Mouse (Mus musculus) adrenal gland (tissue): ENCODE results near the gene Sds.

ENCODE experiments used
- intact Hi-C: fragments of 180-260 bp; cut with DNase I; formaldehyde crosslinking; loops from one replicate; pipeline ENCODE4 v1.15.1; 2025
- long read RNA-seq, 2 experiments: library from polyadenylated mRNA; unstranded; transcript quantifications; one replicate each; pipeline ENCODE4 v2.0.0; 2020; ENCODE audit warnings: borderline replicate concordance in 1 of 2; ENCODE audit not compliant: insufficient replicate concordance in 1 of 2

The Sds gene
- long read RNA-seq, experiment 1: 0 reads
- long read RNA-seq, experiment 2: 0 reads

DNA sequence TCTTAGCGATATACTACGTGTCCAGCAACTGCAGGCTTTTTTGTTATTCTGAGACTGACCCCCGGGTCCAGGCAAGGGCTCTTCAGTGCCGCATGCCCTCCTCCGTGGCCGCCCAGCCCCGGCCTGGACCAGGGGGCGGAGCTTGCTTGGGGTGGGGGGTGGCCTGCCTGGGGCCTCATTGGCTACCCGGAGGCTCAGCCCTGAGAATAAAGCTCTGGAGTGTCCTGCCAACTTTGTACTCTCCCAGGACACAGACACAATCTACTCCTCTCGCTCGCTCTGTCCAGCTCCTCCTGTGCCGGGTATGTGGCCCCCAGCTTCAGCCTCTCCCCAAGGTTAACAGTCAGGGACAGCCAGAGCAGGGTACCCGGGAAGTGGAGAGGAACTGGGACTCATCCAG is at the start of gene Sds:
TSS of gene Sds (plus strand) at position 231 of the 400 bp plus-strand sequence.
- intact Hi-C loops: no loop called here

DNA sequence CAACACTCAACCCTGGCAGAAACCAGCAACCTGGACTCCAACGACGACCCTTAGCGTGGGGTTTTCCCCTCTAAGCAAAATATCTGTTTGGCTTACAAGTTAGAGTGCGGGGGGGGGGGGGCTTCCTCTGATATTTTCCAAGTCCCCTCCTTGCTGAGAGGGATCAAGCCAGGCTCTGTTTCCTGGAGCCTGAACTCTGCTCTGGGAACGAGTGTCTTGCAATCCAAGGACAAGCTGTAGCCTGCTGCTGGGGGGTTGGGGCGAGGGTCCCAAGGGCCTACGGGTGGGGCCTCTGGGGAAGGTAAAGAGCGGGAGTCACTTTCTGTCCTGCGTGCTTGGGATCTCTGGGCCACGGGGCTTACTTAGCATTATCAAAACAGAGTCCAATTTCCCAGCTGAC is 49.8 kb upstream of the Sds start:
- intact Hi-C loops: no loop called here

DNA sequence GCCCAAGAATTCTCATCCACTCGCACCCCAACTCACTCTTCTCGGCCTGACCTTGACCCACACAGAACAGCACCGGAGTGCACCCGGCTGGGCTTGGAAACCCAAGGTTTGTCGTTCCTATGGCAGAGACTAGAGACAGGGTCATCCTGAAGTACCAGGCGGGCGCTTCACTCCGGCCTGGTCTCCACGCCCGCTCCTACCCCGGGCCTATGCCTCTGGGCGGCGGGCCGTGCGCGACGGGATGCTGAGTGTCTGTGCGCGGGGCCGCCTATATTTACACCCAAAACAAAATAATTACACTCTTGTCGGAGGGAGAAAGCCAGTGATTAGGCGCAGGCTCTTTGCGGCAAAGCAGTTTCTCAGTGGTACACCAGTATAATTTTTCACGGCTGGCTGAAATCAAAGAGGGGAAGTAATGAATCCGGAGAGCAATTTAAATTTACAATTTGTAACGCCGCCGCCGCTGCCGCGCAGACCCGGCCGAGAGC is 48.8 kb upstream of the Sds start:
- intact Hi-C loops: no loop called here

DNA sequence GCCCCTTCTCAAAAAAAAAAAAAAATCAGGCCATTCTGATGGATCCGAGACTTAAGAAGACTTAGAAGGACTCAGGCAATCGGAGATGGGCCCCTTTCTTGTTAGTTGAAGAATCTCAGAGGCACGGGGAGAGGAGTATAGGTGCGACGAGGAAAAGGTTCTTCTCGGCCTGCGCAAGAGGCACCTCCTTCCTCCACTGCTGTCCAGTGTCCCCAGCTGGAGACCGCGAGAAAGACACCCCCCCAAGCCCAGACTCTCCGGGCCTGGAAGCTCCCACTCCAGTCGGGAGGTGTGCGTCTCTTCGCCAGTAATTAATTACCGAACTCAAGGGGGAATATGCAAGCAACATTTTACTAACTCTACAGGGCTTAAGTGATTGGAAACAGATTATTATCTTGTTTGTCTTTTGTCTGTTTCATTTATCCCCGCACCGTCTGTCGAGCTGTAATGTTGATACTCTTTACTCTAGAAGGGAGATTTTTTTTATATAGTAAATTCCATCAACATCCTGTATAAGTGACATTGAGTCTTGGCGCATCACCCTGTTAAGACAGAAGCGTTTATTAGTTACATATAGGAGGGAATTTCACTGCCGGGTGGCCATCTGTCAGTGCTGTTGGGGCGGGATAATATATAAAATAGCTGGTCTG is 48.0 kb upstream of the Sds start:
- intact Hi-C loops: no loop called here

DNA sequence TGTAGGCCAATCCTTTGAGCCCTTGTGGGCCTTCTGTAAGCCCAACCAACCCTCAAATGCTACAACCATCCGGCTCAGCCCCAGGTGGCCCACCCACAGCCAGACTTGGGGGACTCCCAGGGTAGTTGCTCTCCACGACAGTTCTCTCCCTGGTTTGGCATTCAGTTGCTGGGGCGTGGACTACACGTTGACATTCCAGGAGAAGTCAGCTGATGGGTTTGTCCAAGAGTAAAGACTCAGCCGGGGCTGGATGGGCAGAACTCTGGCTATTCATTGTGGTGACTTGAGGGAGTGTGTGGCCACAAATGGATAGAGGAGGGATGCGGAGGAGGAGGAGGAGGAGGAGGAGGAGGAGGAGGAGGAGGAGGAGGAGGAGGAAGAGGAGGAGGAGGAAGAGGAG is 47.3 kb upstream of the Sds start:
- intact Hi-C loops: no loop called here

DNA sequence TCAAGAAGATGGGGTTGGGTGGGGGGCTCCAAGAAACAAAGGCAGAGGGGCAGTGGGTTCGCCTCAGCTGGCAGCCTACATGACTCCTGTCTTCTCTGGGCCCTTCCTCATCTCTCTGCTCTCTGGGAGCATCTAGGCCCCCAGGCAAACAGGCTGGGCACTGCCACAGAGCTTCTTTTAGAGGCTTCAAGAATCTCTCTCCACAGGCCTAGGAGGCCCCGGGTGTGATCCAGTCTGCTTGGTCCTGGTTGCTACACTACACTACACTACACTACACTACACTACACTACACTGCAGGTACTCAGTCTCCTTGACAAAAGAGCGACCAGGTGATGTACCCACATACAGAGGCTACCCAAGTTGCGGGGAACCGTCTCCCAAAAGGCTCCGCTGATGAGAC is 46.6 kb upstream of the Sds start:
- intact Hi-C loops: no loop called here

DNA sequence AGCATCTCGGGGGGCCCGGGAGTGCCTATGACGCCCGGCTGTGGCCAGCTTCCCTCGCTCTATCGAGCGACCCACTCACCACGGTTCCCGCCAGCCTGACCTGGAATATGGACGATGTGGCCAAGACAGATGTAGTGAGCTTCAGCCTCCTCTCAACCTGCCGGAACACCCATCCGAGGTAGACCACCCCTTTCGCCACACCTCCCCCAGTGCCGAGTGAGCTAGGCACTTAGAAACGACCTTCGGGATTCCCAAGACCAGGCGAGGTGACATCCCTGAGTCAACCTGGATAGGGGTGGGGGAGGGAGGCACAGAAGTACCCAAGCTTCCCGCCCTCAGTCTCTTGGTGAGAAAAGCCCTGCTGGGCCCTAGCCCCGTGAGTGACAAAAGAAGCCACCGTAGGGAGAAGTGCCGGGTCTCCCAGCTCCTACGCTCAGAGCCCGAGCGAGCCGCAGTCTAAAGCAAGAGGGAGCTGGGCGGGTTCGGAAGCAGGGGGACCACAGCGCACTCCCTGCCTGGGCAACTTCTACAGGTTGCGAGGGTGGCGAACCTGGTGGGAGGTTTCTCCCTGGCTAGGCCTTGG is 45.2 kb upstream of the Sds start:
- intact Hi-C loops: no loop called here

DNA sequence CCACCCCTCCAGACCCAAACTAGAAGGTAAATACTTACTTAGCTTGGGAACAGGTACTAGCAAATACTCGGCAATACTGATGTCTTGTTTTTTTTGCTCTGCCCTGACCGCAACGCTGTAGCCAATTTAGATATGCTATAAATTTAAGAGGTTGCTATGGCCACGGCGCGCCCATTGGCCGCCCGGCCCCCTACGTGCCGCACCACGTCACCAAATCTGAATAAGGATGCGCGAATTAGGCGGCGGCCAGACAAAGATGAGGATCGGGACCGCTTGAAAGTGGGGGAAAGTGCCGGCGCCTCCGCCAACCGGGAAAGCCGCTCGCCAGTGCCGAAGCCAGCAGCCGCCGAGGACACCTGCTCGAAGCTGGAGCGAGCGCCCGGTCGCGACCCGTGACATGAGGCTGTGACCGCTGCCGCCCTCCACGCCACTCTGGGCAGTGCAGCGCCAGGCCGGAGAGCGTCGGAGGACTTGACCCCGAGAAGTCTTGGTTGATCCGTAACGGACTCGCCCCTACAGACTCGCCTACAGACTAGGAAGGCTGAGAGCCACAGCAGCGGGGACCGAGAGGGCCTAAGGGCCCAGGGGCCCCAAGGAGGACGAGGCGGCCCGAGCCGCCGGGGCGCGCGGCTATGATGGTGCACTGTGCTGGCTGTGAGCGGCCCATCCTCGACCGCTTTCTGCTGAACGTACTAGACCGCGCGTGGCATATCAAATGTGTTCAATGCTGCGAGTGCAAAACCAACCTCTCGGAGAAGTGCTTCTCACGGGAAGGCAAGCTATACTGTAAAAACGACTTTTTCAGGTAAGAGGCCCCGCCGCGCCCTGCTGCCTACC is 44.5 kb upstream of the Sds start, which contains the start of gene Lhx5:
TSS of gene Lhx5 (plus strand) at position 51 of the 837 bp plus-strand sequence.
- intact Hi-C loops: no loop called here

DNA sequence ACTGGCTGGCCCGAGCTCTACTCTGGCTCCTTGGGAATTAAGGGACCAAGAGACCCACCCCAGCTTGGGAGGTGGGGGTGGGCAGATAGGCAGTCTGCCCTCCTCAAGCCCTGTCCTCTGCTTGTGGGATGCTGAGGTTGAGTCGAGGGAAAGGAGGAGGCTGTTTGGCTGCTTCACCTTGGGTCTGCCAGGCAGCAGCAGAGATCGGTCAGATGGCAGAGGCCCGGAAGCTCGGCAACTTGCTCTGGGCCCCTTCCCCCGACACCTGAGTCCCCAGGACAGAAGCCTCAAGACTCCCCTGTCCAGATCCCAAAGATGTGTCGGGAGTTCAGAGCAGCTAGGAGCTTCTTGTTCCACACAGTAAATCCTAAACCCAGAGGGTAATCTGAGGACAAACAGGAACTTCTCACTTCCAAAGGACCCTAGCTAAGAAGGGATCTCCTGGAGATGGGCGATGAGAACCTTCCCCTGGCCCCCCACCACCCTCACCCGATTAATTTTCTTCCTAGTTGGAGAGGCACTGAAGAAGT is 43.8 kb upstream of the Sds start:
- intact Hi-C loops: no loop called here

DNA sequence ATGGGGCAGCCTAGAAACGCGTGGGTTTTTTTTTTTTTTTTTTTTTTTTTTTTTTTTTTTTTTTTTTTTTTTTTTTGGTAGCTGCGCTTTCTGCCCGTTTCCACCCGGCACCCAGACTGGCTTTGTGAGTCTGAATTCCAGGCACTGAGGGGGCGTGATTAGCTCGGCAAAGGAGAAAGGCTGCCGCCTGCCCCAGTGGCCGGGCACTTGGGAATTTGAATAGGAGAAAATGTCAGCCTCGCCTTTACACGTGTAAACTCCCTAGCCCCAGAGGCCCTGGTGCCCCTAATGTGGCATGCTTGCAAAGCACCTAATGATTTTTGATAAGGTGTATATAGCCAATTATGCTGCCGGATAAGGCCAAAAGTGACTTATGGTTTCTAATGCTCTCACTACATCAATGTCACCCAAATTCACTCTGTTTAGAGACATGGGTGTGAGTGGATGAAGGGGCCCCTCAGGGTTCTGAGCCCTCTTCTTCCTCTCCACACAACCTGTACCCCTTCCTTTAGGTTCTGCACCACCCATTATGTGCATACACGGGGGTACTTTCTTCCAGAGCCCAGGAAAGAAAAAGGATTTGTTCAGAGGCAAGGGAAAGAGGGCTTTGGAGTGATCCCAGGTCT is 43.1 kb upstream of the Sds start:
- intact Hi-C loops: no loop called here

DNA sequence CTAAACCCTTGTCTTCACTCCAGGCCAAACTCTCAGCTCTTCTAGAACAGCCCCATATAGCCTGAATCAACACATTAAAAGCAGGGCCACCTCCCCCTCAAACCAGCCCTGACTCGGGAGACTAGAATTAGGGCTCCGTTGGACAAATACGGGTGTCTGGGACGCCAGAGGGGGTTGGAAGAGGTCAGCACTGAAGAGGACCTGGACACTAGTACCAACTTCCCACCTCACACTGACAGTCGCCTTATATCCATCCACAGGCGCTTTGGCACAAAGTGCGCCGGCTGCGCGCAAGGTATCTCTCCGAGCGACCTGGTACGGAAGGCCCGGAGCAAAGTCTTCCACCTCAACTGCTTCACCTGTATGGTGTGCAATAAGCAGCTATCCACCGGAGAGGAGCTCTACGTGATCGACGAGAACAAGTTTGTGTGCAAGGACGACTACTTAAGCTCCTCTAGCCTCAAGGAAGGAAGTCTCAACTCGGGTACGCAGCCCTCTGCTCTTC is 42.0 kb upstream of the Sds start:
- intact Hi-C loops: no loop called here

DNA sequence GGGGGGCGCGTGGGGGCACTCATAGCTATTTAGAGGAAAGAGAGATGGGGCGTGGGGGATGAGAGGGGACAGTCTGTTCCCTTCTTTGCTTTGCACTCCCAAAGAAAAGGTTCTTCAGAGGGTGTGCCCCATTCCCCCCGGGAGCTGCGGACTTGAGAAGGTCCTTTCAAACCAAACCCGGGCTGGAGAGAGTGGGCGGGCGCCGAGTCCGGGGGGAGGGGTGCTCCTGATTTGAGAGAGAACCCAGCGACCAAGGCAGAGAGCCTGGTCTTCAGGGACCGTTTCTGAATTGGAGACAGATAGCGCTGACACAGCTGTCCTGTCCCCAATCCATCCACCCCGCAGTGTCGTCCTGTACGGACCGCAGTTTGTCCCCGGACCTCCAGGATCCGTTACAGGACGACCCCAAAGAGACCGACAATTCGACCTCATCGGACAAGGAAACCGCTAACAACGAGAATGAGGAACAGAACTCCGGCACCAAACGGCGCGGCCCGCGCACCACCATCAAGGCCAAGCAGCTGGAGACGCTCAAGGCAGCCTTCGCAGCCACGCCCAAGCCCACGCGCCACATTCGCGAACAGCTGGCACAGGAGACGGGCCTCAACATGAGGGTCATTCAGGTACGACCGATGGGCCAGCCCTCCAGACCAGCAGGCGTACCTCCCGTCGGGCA is 41.2 kb upstream of the Sds start:
- intact Hi-C loops: no loop called here

DNA sequence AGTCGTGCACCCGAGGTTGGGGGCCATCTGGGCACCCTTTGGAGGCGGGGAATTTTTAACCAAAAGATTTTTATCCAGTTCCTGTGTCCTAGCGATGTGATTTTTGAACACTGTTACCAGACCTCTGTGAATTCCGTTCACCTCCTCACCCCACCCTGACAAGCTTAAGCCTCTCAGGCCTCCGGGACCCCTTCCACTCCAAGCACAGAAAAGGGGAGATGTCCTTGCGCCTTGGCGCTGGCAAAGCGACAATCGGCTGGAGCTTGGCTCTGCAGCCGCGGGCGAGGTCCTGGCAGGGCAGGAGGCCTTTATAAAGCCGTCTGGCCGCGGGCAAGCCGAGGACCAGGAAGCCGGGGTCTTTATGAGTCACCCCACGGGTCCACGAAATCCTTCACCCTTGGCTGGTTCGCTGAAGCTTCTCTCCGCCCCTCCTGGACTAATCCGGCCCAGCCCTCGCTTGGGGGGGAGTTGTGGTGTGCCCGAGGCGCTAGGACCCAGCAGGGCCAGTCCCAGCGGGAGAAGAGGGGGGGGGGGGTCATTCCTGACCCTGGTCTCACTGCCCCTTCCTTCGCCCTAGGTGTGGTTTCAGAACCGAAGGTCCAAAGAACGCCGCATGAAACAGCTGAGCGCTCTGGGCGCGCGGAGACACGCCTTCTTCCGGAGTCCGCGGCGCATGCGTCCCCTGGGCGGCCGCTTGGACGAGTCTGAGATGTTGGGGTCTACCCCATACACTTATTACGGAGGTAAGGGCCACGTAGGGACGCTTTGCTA is 40.4 kb upstream of the Sds start:
- intact Hi-C loops: no loop called here

DNA sequence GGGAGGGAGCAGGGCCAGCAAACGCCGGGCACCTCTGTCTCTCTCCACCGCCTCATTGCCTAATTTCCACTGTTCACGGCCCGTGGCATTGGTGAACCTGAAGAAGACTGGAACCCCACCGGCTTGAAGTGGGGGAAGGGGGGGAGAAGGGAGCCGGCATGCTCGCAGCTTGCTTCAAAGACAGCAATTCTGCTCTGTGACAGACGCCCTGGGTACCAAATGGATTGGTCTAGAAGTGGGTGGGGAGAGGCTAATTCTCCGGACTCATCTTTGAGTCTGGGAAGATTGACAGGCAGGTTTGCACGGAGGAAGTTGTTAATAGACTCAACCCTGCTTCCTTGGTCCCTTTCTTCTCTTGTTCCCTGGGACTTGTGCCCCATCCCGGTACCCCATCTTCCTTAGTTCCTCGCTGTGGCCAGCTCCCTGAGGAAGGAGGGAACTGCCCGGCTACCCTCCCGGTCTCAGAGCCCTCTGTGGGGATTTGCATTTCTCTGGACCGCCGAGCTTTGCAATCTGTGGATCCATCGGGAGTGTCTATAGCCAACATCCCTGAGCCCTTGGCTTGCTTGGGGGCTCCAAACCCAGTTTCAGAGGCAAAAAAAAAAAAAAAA is 39.3 kb upstream of the Sds start:
- intact Hi-C loops: no loop called here

DNA sequence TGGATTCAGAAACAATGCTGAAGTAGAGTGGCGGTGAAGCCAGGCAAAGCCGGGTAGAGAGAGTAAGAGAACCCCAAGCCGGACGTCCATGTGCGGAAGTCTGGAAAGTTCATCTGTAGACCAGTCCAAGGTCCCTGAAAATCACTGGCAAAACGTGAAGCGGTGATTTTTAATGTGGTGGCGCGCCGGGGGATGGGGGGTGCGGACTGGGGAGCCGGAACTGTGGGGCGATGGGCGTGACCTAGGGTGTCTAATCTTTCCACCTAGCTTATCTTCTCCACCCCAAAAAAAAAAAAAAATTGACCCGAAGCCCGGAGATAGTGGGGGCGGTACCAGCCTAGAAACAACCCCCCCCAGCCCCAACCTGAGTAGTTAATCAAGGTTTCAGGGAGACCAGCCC is 38.8 kb upstream of the Sds start:
- intact Hi-C loops: no loop called here

DNA sequence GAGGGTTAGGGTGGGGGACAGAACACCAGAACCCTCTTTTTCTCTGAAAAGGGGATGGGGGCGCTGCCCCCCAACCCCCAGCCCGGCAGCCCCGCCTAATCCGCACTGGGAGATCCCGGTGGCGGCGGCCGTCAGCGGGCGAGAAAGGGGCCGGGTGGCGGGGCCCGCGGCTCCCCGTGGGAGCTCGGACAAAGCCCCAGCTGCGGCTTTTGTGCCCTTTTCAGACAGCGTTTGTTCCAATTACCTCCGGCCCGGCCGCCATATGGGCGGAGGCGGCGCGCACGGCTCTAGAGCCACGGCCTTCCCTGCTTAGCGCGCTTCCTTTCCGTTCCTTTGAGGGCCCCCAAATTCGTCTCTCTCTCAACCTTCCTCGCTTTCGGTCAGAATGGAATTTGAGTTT is 38.3 kb upstream of the Sds start:
- intact Hi-C loops: no loop called here

DNA sequence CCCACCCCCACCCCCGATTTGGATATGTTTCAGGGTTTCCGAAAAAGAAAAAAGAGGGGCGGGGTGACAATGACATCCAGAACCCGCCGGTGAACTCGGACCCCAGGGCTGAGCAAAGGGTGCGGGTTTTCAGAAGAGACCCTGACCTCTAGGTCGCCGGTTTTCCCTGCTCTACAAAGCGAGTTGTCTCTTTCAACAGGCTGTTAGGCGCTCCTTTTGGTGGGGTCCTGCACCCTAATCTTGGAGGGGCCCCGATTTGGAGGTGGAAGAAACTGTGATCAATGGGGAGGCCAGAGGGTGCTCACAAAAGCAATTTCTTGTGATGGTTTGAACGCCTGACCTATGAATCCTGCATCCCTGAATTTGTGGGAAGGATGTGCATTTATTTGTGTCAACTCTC is 37.9 kb upstream of the Sds start:
- intact Hi-C loops: no loop called here

DNA sequence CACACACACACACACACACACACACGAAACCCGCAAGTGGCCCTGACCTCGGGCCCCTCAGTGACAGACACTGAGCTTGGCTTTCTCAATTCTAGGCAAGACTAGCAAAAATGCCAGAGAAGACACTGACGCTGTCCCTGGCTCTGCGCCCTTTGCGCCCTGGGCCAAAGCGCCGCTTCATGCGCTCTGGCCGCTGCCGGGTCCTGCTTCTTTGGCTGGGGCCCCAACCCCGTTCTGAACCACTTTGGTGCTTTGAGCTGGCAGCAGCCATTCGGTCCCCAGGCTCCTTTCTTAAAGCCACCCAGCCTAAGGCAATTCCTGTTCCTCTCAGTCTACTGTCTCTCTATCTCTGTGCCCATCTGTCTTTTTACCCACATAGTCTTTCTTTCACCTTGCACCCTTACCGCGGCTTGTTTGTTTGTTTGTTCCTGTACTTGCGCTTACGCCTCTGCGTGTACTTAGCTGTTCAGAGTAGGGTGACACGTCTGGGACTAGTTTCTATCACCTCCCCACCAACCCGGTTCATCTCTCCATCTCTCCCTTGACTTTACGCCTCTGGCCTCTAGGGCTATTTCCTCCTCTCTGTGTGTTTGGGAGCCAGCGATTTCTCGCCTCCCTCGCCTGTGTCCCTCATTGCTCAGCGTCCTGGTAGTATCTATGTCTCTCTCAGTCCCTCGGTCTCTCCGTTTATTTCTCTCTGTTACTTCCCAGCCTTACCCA is 37.2 kb upstream of the Sds start:
- intact Hi-C loops: no loop called here
